Mouse (Mus musculus): ENCODE measurements around the gene Acsf3.

DNA sequence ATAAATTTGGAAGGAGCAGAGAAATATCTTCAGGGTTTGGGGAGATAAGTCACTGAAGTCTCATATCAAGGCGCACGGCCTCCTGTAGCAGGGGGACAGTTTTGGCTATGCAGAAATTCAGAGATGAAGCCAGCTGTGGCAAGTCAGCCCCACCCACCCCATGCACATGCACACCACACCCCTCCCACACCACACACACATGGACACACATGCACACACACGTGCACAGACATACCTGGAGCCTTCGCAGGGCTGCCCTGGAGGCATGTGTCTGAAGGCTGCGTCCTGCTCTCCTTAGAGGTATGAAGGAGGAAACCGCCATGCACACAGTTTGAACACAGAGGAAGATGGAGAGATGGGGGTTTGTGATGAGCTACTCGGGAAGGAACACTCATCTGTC, 15.2 kb upstream of the Acsf3 start:
- no peak for TF ChIP-seq CHD2 (IDR thresholded peaks at IDR 0.05; ENCODE audit: low read length)
- TF ChIP-seq E2F4 (IDR thresholded peaks at IDR 0.05; ENCODE audit: insufficient replicate concordance, low read depth, low read length) = no peak
- TF ChIP-seq USF1 (IDR thresholded peaks at IDR 0.05; ENCODE audit: low read depth, low read length) = no peak
- no peak for TF ChIP-seq CTCF (conservative IDR thresholded peaks at IDR 0.05 in 1 of 2, IDR thresholded peaks at IDR 0.05 in 1 of 2; ENCODE audit: low read depth in 2 of 2, low read length in 2 of 2)
- no peak for TF ChIP-seq ZNF384 (IDR thresholded peaks at IDR 0.05; ENCODE audit: low read depth, low read length)
- TF ChIP-seq EP300 (IDR thresholded peaks at IDR 0.05; ENCODE audit: low read length) = no peak
- no peak for TF ChIP-seq KAT2A (IDR thresholded peaks at IDR 0.05; ENCODE audit: insufficient replicate concordance, low read length)
- TF ChIP-seq UBTF (IDR thresholded peaks at IDR 0.05; ENCODE audit: low read depth, low read length) = no peak
- peak; percentile 5; the same call in 1 of the 2 replicates for TF ChIP-seq TCF12 (IDR thresholded peaks at IDR 0.05; ENCODE audit: low read depth, low read length)
- TF ChIP-seq MAZ (IDR thresholded peaks at IDR 0.05; ENCODE audit: low read depth, low read length) = no peak
- TF ChIP-seq MAFK (IDR thresholded peaks at IDR 0.05; ENCODE audit: insufficient replicate concordance, low read length) = no peak

Data from CH12.LX (cell line).